Mouse (Mus musculus) CH12.LX (cell line): ENCODE data around the gene Thrb. TPM values are rescaled to one million over a fixed set of nuclear protein-coding genes. Genes with fewer than 3 reads are reported as not detected.

Experiments
- DNase-seq: peaks from one replicate; pipeline ENCODE4 v3.0.0-alpha.2; 2013; ENCODE audit errors: extremely low read depth
- H3K27ac ChIP-seq: 2 replicates; pipeline ENCODE4 v1.5.1; 2012; ENCODE audit warnings: low read depth, mild to moderate bottlenecking, control low read depth, moderate library complexity; ENCODE audit not compliant: insufficient read depth
- H3K27me3 ChIP-seq: replicated peaks from 2 replicates; pipeline ENCODE3; 2012; ENCODE audit warnings: inconsistent platforms
- H3K36me3 ChIP-seq, 2 experiments: replicated peaks in 1 of 2; 2 replicates each; pipeline versions ENCODE3 to v1.6.1; 2012; ENCODE audit warnings: inconsistent platforms in 1 of 2, low read length in 1 of 2, mild to moderate bottlenecking in 1 of 2, mixed read lengths in 1 of 2, moderate library complexity in 1 of 2; ENCODE audit not compliant: control insufficient read depth in 1 of 2, insufficient read depth in 1 of 2
- H3K4me1 ChIP-seq, 2 experiments: 2 replicates each; pipeline ENCODE4 v1.6.1; 2012; ENCODE audit warnings: inconsistent platforms in 1 of 2, moderate library complexity in 1 of 2; ENCODE audit not compliant: insufficient read depth in 2 of 2, control insufficient read depth in 1 of 2
- H3K4me2 ChIP-seq: 2 replicates; pipeline ENCODE4 v1.6.1; 2012; ENCODE audit warnings: low read depth, mild to moderate bottlenecking, control low read depth; ENCODE audit not compliant: poor library complexity, insufficient read depth, severe bottlenecking
- H3K4me3 ChIP-seq, 3 experiments: fragments of 150-350 bp in 1 of 3; sonication (generic) in 1 of 3; replicated peaks in 1 of 3; 2 replicates each; pipeline versions ENCODE3 to v1.5.1; 2011 to 2012; ENCODE audit warnings: low read depth in 2 of 3, low read length in 2 of 3, mild to moderate bottlenecking in 2 of 3, moderate library complexity in 2 of 3, control low read depth in 1 of 3, improper control_type of control experiment in 1 of 3, inconsistent platforms in 1 of 3, mixed read lengths in 1 of 3; ENCODE audit not compliant: poor library complexity in 1 of 3
- H3K79me2 ChIP-seq: replicated peaks from 2 replicates; pipeline ENCODE4 v1.6.1; 2012; ENCODE audit warnings: mild to moderate bottlenecking, moderate library complexity; ENCODE audit not compliant: control insufficient read depth, poor library complexity, insufficient read depth, severe bottlenecking; ENCODE audit errors: extremely low read depth
- H3K9ac ChIP-seq: 2 replicates; pipeline ENCODE4 v1.6.1; 2012; ENCODE audit warnings: low read depth, mild to moderate bottlenecking, control low read depth, moderate library complexity; ENCODE audit not compliant: insufficient read depth
- H3K9me3 ChIP-seq: replicated peaks from 2 replicates; pipeline ENCODE3; 2012; ENCODE audit warnings: low read length, inconsistent platforms, mixed read lengths
- BHLHE40 ChIP-seq: IDR thresholded peaks from 2 replicates; pipeline ENCODE4 v1.6.1; 2011; ENCODE audit warnings: mild to moderate bottlenecking, low read depth, low read length, improper control_type of control experiment
- CHD1 ChIP-seq: IDR thresholded peaks from 2 replicates; pipeline ENCODE4 v1.6.1; 2012; ENCODE audit warnings: low read depth, low read length, improper control_type of control experiment, inconsistent platforms
- CHD2 ChIP-seq: IDR thresholded peaks from 2 replicates; pipeline ENCODE4 v1.6.1; 2011; ENCODE audit warnings: low read length, improper control_type of control experiment
- CTCF ChIP-seq, 2 experiments: IDR thresholded peaks in 1 of 2; conservative IDR thresholded peaks in 1 of 2; 2 replicates each; pipeline ENCODE4 v1.5.1; 2011 to 2012; ENCODE audit warnings: low read depth in 2 of 2, low read length in 2 of 2, improper control_type of control experiment in 1 of 2, inconsistent platforms in 1 of 2, mild to moderate bottlenecking in 1 of 2, moderate library complexity in 1 of 2
- ELF1 ChIP-seq: IDR thresholded peaks from 2 replicates; pipeline ENCODE4 v1.6.1; 2014; ENCODE audit warnings: low read depth, mild to moderate bottlenecking, inconsistent platforms, low read length, improper control_type of control experiment
- EP300 ChIP-seq: IDR thresholded peaks from 2 replicates; pipeline ENCODE4 v1.6.1; 2011; ENCODE audit warnings: low read length, improper control_type of control experiment
- JUN ChIP-seq: IDR thresholded peaks from 2 replicates; pipeline ENCODE4 v1.6.1; 2011; ENCODE audit warnings: low read depth, mild to moderate bottlenecking, low read length, improper control_type of control experiment, moderate library complexity; ENCODE audit not compliant: insufficient read depth
- JUND ChIP-seq: conservative IDR thresholded peaks from 2 replicates; pipeline ENCODE4 v1.6.1; 2011; ENCODE audit warnings: low read depth, low read length, improper control_type of control experiment
- MAX ChIP-seq: IDR thresholded peaks from 2 replicates; pipeline ENCODE4 v1.6.1; 2011; ENCODE audit warnings: low read length, improper control_type of control experiment
- MAZ ChIP-seq: IDR thresholded peaks from 2 replicates; pipeline ENCODE4 v1.6.1; 2012; ENCODE audit warnings: low read depth, mild to moderate bottlenecking, inconsistent platforms, low read length, improper control_type of control experiment, moderate library complexity
- MEF2A ChIP-seq: IDR thresholded peaks from 2 replicates; pipeline ENCODE4 v1.6.1; 2014; ENCODE audit warnings: low read depth, mild to moderate bottlenecking, inconsistent platforms, low read length, improper control_type of control experiment, borderline replicate concordance
- MXI1 ChIP-seq: IDR thresholded peaks from 2 replicates; pipeline ENCODE4 v1.6.1; 2011; ENCODE audit warnings: mild to moderate bottlenecking, low read depth, low read length, improper control_type of control experiment
- NELFE ChIP-seq: IDR thresholded peaks from 2 replicates; pipeline ENCODE4 v1.6.1; 2011; ENCODE audit warnings: low read depth, low read length, improper control_type of control experiment
- NRF1 ChIP-seq: IDR thresholded peaks from 2 replicates; pipeline ENCODE4 v1.6.1; 2014; ENCODE audit warnings: low read depth, mild to moderate bottlenecking, inconsistent platforms, low read length, improper control_type of control experiment, moderate library complexity
- PAX5 ChIP-seq: IDR thresholded peaks from 2 replicates; pipeline ENCODE4 v1.6.1; 2012; ENCODE audit warnings: low read length, inconsistent platforms, mixed read lengths
- RAD21 ChIP-seq: IDR thresholded peaks from 2 replicates; pipeline ENCODE4 v1.6.1; 2011; ENCODE audit warnings: low read depth, mild to moderate bottlenecking, low read length, improper control_type of control experiment, moderate library complexity
- RCOR1 ChIP-seq: conservative IDR thresholded peaks from 2 replicates; pipeline ENCODE4 v1.6.1; 2012; ENCODE audit warnings: low read depth, mild to moderate bottlenecking, inconsistent platforms, low read length, improper control_type of control experiment
- SIN3A ChIP-seq: IDR thresholded peaks from 2 replicates; pipeline ENCODE4 v1.6.1; 2012; ENCODE audit warnings: low read length, improper control_type of control experiment, inconsistent platforms
- SMC3 ChIP-seq: IDR thresholded peaks from 2 replicates; pipeline ENCODE4 v1.6.1; 2011; ENCODE audit warnings: low read depth, low read length, improper control_type of control experiment
- TCF12 ChIP-seq: IDR thresholded peaks from 2 replicates; pipeline ENCODE4 v1.6.1; 2014; ENCODE audit warnings: low read depth, mild to moderate bottlenecking, inconsistent platforms, low read length, improper control_type of control experiment
- UBTF ChIP-seq: IDR thresholded peaks from 2 replicates; pipeline ENCODE4 v1.6.1; 2012; ENCODE audit warnings: low read depth, mild to moderate bottlenecking, inconsistent platforms, low read length, improper control_type of control experiment, moderate library complexity
- USF1 ChIP-seq: IDR thresholded peaks from 2 replicates; pipeline ENCODE4 v1.6.1; 2014; ENCODE audit warnings: low read depth, mild to moderate bottlenecking, inconsistent platforms, low read length, improper control_type of control experiment
- USF2 ChIP-seq: conservative IDR thresholded peaks from 2 replicates; pipeline ENCODE4 v1.6.1; 2011; ENCODE audit warnings: low read depth, low read length, improper control_type of control experiment
- ZC3H11A ChIP-seq: IDR thresholded peaks from 2 replicates; pipeline ENCODE4 v1.6.1; 2012; ENCODE audit warnings: low read depth, mild to moderate bottlenecking, inconsistent platforms, low read length, improper control_type of control experiment
- ZKSCAN1 ChIP-seq: IDR thresholded peaks from 2 replicates; pipeline ENCODE4 v1.6.1; 2012; ENCODE audit warnings: low read depth, inconsistent platforms, low read length, improper control_type of control experiment, borderline replicate concordance
- ZMIZ1 ChIP-seq: IDR thresholded peaks from 2 replicates; pipeline ENCODE4 v1.6.1; 2012; ENCODE audit warnings: low read depth, mild to moderate bottlenecking, inconsistent platforms, low read length, improper control_type of control experiment
- ZNF384 ChIP-seq: IDR thresholded peaks from 2 replicates; pipeline ENCODE4 v1.6.1; 2012; ENCODE audit warnings: low read depth, low read length, improper control_type of control experiment, inconsistent platforms
- dilution Hi-C: fragments of 300-500 bp; cut with MboI; formaldehyde crosslinking; loops from 2 replicates; pipeline ENCODE4 v1.14.3; 2020; ENCODE audit warnings: low sequenced_read_pairs; ENCODE audit not compliant: extremely low pct_unique_long_range_greater_than_20kb, extremely low pct_ligation_motif_present
- in situ Hi-C: fragments of 300-500 bp; cut with MboI; formaldehyde crosslinking; loops from 3 replicates; pipeline ENCODE4 v1.14.3; 2019; ENCODE audit warnings: low sequenced_read_pairs, low pct_ligation_motif_present, low pct_unique_long_range_greater_than_20kb, mixed read lengths
- polyA plus RNA-seq: library from polyadenylated mRNA; unstranded; fragments of >175 nt; gene quantifications from 2 replicates; pipeline ENCODE4 v1.2.1, GENCODE M21; 2012; ENCODE audit warnings: low read depth; ENCODE audit not compliant: insufficient read length
- total RNA-seq, 2 experiments: library from RNA; depleted of rRNA; stranded (reverse); fragments of 300-350 nt in 1 of 2; fragments of >200 nt in 1 of 2; gene quantifications; 2 replicates each; pipeline ENCODE4 v1.2.3; 2012 to 2014

Thrb gene
- total and polyA plus RNA-seq, 3 experiments = 0.56 to 1.6 (median 0.60) TPM

DNA sequence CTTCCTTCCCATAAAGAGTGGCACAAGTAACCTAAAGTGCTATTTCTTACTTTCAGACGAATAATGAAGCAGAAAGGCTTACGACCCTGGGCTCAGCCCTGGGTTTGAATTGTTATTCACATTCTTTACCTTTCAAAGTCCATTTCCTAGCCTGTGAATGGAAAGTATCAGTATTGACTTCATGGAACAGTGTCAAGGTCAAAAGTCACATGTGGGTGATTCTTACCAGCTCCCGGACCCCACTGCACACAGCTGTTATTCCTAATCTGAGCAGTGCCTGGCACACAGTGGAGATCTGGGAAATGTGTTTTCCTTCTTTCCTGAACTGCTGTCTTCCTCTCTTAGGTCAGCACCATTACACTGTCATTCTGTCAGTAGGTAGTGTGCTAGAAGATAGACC lies 125.3 kb downstream of the Thrb start:
- H3K9me3 ChIP-seq = no peaks in the 10 kb centered on the region
- dilution Hi-C loops = no loop called here
- no peak for DNase-seq

GRCm38 (mm10) chr14:17786249-17786648 lies 126.2 kb downstream of the Thrb start:
- Histone ChIP-seq H3K27me3 (no peaks in the 10 kb centered on the region), H3K79me2 (no peaks in the 10 kb centered on the region)
- dilution Hi-C loops = no loop called here
- DNase-seq = no peak
- no peak for TF ChIP-seq BHLHE40
- no peak for TF ChIP-seq SMC3
- no peak for TF ChIP-seq JUND
- no peak for TF ChIP-seq CHD2
- no peak for TF ChIP-seq ZMIZ1
- no peak for TF ChIP-seq JUN
- TF ChIP-seq MAX = no peak
- no peak for TF ChIP-seq ELF1
- no peak for TF ChIP-seq MEF2A
- TF ChIP-seq USF1 = no peak
- TF ChIP-seq RCOR1 = no peak
- no peak for TF ChIP-seq EP300
- no peak for TF ChIP-seq NRF1
- TF ChIP-seq ZKSCAN1 = no peak
- TF ChIP-seq SIN3A = no peak
- no peak for TF ChIP-seq UBTF
- no peak for TF ChIP-seq ZNF384
- no peak for TF ChIP-seq TCF12
- TF ChIP-seq CHD1 = no peak
- no peak for TF ChIP-seq ZC3H11A
- TF ChIP-seq, all 38 proteins: peak for 0
- Histone ChIP-seq H3K4me2 (no peak overlapping the region), H3K27ac (no peak overlapping the region), H3K4me3 (no peak overlapping the region), H3K4me1 (no peaks in the 10 kb centered on the region), H3K9me3 (no peaks in the 10 kb centered on the region), H3K9ac (no peak overlapping the region), H3K36me3 (no peaks in the 10 kb centered on the region)
- in situ Hi-C loops = no loop called here

More for the DNA sequence above, 125.3 kb downstream of the Thrb start:
- H3K4me2 ChIP-seq = no peak overlapping the region
- TF ChIP-seq PAX5 = no peak
- TF ChIP-seq USF2 = no peak
- TF ChIP-seq MXI1 = no peak
- no peak for TF ChIP-seq NELFE
- TF ChIP-seq CHD1 = no peak
- TF ChIP-seq JUND = no peak
- TF ChIP-seq RAD21 = no peak
- no peak for TF ChIP-seq MAZ
- TF ChIP-seq TCF12 = no peak
- no peak for TF ChIP-seq RCOR1
- TF ChIP-seq ZKSCAN1 = no peak
- no peak for TF ChIP-seq USF1
- TF ChIP-seq CTCF (conservative IDR thresholded peaks at IDR 0.05 in 1 of 2, IDR thresholded peaks at IDR 0.05 in 1 of 2; ENCODE audit: low read depth in 2 of 2, low read length in 2 of 2) = no peak
- no peak for TF ChIP-seq SMC3
- H3K4me3 ChIP-seq = no peak overlapping the region
- no peaks in the 10 kb centered on the region for H3K27me3 ChIP-seq
- H3K27ac ChIP-seq = no peak overlapping the region
- no peaks in the 10 kb centered on the region for H3K79me2 ChIP-seq
- H3K9ac ChIP-seq = no peak overlapping the region
- in situ Hi-C loops = no loop called here
- H3K36me3 ChIP-seq = no peaks in the 10 kb centered on the region
- H3K4me1 ChIP-seq = no peaks in the 10 kb centered on the region
